Mouse (Mus musculus) intestine, embryonic 16.5 days (tissue): ENCODE measurements at regions not wholly inside any gene's neighbourhood (a gene's known extent, or its start where the extent isn't known, plus 50 kb on each side); places are given as distances from the start of the nearest gene placed in this dataset.

ENCODE experiments used
- ATAC-seq: fragments of 200-750 bp; cut with Nextera tagmentation; 2 replicates; pipeline ENCODE4 v1.8.0; 2017; ENCODE audit warnings: moderate TSS enrichment, moderate library complexity
- H3K27ac ChIP-seq: fragments of 300-500 bp; sonication (generic); 2 replicates; pipeline ENCODE4 v1.5.1; 2014; ENCODE audit warnings: mild to moderate bottlenecking, low read length
- H3K27me3 ChIP-seq: fragments of 300-500 bp; sonication (generic); replicated peaks from 2 replicates; pipeline ENCODE4 v1.6.1; 2014; ENCODE audit warnings: low read length, control low read depth, mixed read lengths; ENCODE audit not compliant: control insufficient read depth, insufficient read depth
- H3K36me3 ChIP-seq: fragments of 300-500 bp; sonication (generic); 2 replicates; pipeline ENCODE4 v1.6.1; 2014; ENCODE audit warnings: low read length, control low read depth; ENCODE audit not compliant: control insufficient read depth, insufficient read depth
- H3K4me1 ChIP-seq: fragments of 300-500 bp; sonication (generic); 2 replicates; pipeline ENCODE4 v1.6.1; 2014; ENCODE audit warnings: low read length, control low read depth, mixed read lengths; ENCODE audit not compliant: control insufficient read depth, insufficient read depth
- H3K4me2 ChIP-seq: fragments of 300-500 bp; sonication (generic); 2 replicates; pipeline ENCODE4 v1.6.1; 2014; ENCODE audit warnings: low read depth, low read length, control low read depth
- H3K4me3 ChIP-seq: fragments of 300-500 bp; sonication (generic); 2 replicates; pipeline ENCODE4 v1.5.1; 2014; ENCODE audit warnings: mild to moderate bottlenecking, low read length
- H3K9ac ChIP-seq: fragments of 300-500 bp; sonication (generic); 2 replicates; pipeline ENCODE4 v1.6.1; 2014; ENCODE audit warnings: low read depth, low read length
- H3K9me3 ChIP-seq: fragments of 300-500 bp; sonication (generic); 2 replicates; pipeline ENCODE4 v1.6.1; 2016; ENCODE audit warnings: low read length, control low read depth; ENCODE audit not compliant: control insufficient read depth
- WGBS: fragments of 180-500 bp; shearing (Covaris S2); extraction: QIAGEN DNeasy Blood & Tissue Kit; methylation state at CpG from one replicate; pipeline ENCODE4 v1.1.7; 2014; 5-methylcytosine and 5-hydroxymethylcytosine counted together

- WGBS: 63% methylated on average over 1 of the region's 1 CpGs
- H3K27ac ChIP-seq: no peak overlapping the region
Measured at GRCm38 (mm10) chr4:64724851-64725250, 399.1 kb upstream of the Pappa start.

GRCm38 (mm10) chr4:64755986-64756385, 368.0 kb upstream of the Pappa start:
- no peak overlapping the region for H3K9ac ChIP-seq
- no peak for ATAC-seq
- no peaks in the 10 kb centered on the region for H3K36me3 ChIP-seq
- no peak overlapping the region for H3K4me3 ChIP-seq
- no peaks in the 10 kb centered on the region for H3K9me3 ChIP-seq
- H3K27me3 ChIP-seq: no peaks in the 10 kb centered on the region
- H3K4me1 ChIP-seq: no peaks in the 10 kb centered on the region
- H3K4me2 ChIP-seq: no peak overlapping the region
- 78% methylated on average over 4 of the region's 4 CpGs for WGBS
- no peak overlapping the region for H3K27ac ChIP-seq

More at GRCm38 (mm10) chr4:64724851-64725250, 399.1 kb upstream of the Pappa start:
- no peak overlapping the region for H3K9ac ChIP-seq
- H3K4me3 ChIP-seq: no peak overlapping the region
- H3K9me3 ChIP-seq: no peaks in the 10 kb centered on the region
- H3K4me1 ChIP-seq: no peaks in the 10 kb centered on the region
- no peaks in the 10 kb centered on the region for H3K27me3 ChIP-seq
- no peak for ATAC-seq
- no peak overlapping the region for H3K4me2 ChIP-seq
- H3K36me3 ChIP-seq: no peaks in the 10 kb centered on the region

- 76% methylated on average over 1 of the region's 1 CpGs for WGBS
Measured at GRCm38 (mm10) chr4:64768610-64769009, 355.4 kb upstream of the Pappa start.

GRCm38 (mm10) chr4:64803886-64804285, 320.1 kb upstream of the Pappa start:
- H3K9ac ChIP-seq: no peak overlapping the region
- no peaks in the 10 kb centered on the region for H3K36me3 ChIP-seq
- peak; percentile 98 for ATAC-seq
- H3K27ac ChIP-seq: no peak overlapping the region
- WGBS: 36% methylated on average over 7 of the region's 7 CpGs
- H3K4me1 ChIP-seq: no peaks in the 10 kb centered on the region
- no peaks in the 10 kb centered on the region for H3K27me3 ChIP-seq
- H3K4me3 ChIP-seq: no peak overlapping the region
- H3K9me3 ChIP-seq: no peaks in the 10 kb centered on the region
- H3K4me2 ChIP-seq: no peak overlapping the region

More at GRCm38 (mm10) chr4:64768610-64769009, 355.4 kb upstream of the Pappa start:
- Histone ChIP-seq H3K36me3 (no peaks in the 10 kb centered on the region), H3K9ac (no peak overlapping the region), H3K27me3 (no peaks in the 10 kb centered on the region), H3K4me1 (no peaks in the 10 kb centered on the region), H3K9me3 (no peaks in the 10 kb centered on the region), H3K4me2 (no peak overlapping the region), H3K27ac (no peak overlapping the region), H3K4me3 (no peak overlapping the region)
- ATAC-seq: no peak

- H3K4me2 ChIP-seq: no peak overlapping the region
- 64% methylated on average over 2 of the region's 2 CpGs for WGBS
- H3K27ac ChIP-seq: no peak overlapping the region
- H3K4me1 ChIP-seq: no peaks in the 10 kb centered on the region
- no peaks in the 10 kb centered on the region for H3K27me3 ChIP-seq
- no peak overlapping the region for H3K4me3 ChIP-seq
- no peak for ATAC-seq
- no peak overlapping the region for H3K9ac ChIP-seq
- H3K36me3 ChIP-seq: no peaks in the 10 kb centered on the region
- H3K9me3 ChIP-seq: no peaks in the 10 kb centered on the region
Measured at GRCm38 (mm10) chr4:64804996-64805395, 319.0 kb upstream of the Pappa start.

- WGBS: 91% methylated on average over 1 of the region's 1 CpGs
- ATAC-seq: no peak
Measured at GRCm38 (mm10) chr4:64807148-64807547, 316.8 kb upstream of the Pappa start.

GRCm38 (mm10) chr4:64811974-64812373, 312.0 kb upstream of the Pappa start:
- no peaks in the 10 kb centered on the region for H3K4me1 ChIP-seq
- H3K9me3 ChIP-seq: no peaks in the 10 kb centered on the region
- H3K4me3 ChIP-seq: no peak overlapping the region
- H3K4me2 ChIP-seq: no peak overlapping the region
- H3K36me3 ChIP-seq: no peaks in the 10 kb centered on the region
- ATAC-seq: no peak
- no peak overlapping the region for H3K27ac ChIP-seq
- H3K9ac ChIP-seq: no peak overlapping the region
- no peaks in the 10 kb centered on the region for H3K27me3 ChIP-seq

More at GRCm38 (mm10) chr4:64807148-64807547, 316.8 kb upstream of the Pappa start:
- no peaks in the 10 kb centered on the region for H3K27me3 ChIP-seq
- no peaks in the 10 kb centered on the region for H3K4me1 ChIP-seq
- H3K9ac ChIP-seq: no peak overlapping the region
- H3K9me3 ChIP-seq: no peaks in the 10 kb centered on the region
- H3K4me2 ChIP-seq: no peak overlapping the region
- H3K36me3 ChIP-seq: no peaks in the 10 kb centered on the region
- no peak overlapping the region for H3K4me3 ChIP-seq
- no peak overlapping the region for H3K27ac ChIP-seq

GRCm38 (mm10) chr4:64812812-64813211, 311.2 kb upstream of the Pappa start:
- Histone ChIP-seq H3K4me2 (no peak overlapping the region), H3K27ac (no peak overlapping the region), H3K27me3 (no peaks in the 10 kb centered on the region), H3K9ac (no peak overlapping the region), H3K36me3 (no peaks in the 10 kb centered on the region), H3K4me1 (no peaks in the 10 kb centered on the region), H3K4me3 (no peak overlapping the region), H3K9me3 (no peaks in the 10 kb centered on the region)
- 73% methylated on average over 4 of the region's 4 CpGs for WGBS
- ATAC-seq: no peak

GRCm38 (mm10) chr4:64832882-64833281, 291.1 kb upstream of the Pappa start:
- Histone ChIP-seq H3K4me1 (no peaks in the 10 kb centered on the region), H3K27me3 (no peaks in the 10 kb centered on the region), H3K9me3 (no peaks in the 10 kb centered on the region), H3K36me3 (no peaks in the 10 kb centered on the region), H3K4me2 (no peak overlapping the region), H3K4me3 (no peak overlapping the region), H3K9ac (no peak overlapping the region), H3K27ac (no peak overlapping the region)
- ATAC-seq: no peak
- 55% methylated on average over 2 of the region's 2 CpGs for WGBS

GRCm38 (mm10) chr4:64874521-64874920, 249.5 kb upstream of the Pappa start:
- Histone ChIP-seq H3K4me3 (no peak overlapping the region), H3K9ac (no peak overlapping the region), H3K4me1 (no peaks in the 10 kb centered on the region), H3K9me3 (no peaks in the 10 kb centered on the region), H3K4me2 (no peak overlapping the region), H3K36me3 (no peaks in the 10 kb centered on the region), H3K27ac (no peak overlapping the region), H3K27me3 (no peaks in the 10 kb centered on the region)
- no peak for ATAC-seq
- WGBS: 71% methylated on average over 2 of the region's 2 CpGs
